Mouse (Mus musculus) neural tube, embryonic 14.5 days (tissue): ENCODE measurements at regions not wholly inside any gene's neighbourhood (a gene's known extent, or its start where the extent isn't known, plus 50 kb on each side); places are given as distances from the start of the nearest gene placed in this dataset.

ENCODE experiments used
- ATAC-seq: fragments of 200-750 bp; cut with Nextera tagmentation; 2 replicates; pipeline ENCODE4 v1.8.0; 2017; ENCODE audit warnings: low read depth, mild to moderate bottlenecking, moderate TSS enrichment, moderate library complexity
- H3K27ac ChIP-seq: fragments of 300-500 bp; sonication (generic); 2 replicates; pipeline ENCODE4 v1.5.1; 2014; ENCODE audit warnings: low read depth, mild to moderate bottlenecking, control low read depth, low read length, moderate library complexity, mixed read lengths
- H3K27me3 ChIP-seq: fragments of 300-500 bp; sonication (generic); 2 replicates; pipeline ENCODE4 v1.6.1; 2014; ENCODE audit warnings: low read length; ENCODE audit not compliant: control insufficient read depth, insufficient read depth
- H3K36me3 ChIP-seq: fragments of 300-500 bp; sonication (generic); 2 replicates; pipeline ENCODE4 v1.6.1; 2014; ENCODE audit warnings: low read length, mixed read lengths; ENCODE audit not compliant: control insufficient read depth, insufficient read depth
- H3K4me1 ChIP-seq: fragments of 300-500 bp; sonication (generic); 2 replicates; pipeline ENCODE4 v1.6.1; 2014; ENCODE audit warnings: low read length; ENCODE audit not compliant: control insufficient read depth, insufficient read depth
- H3K4me2 ChIP-seq: fragments of 300-500 bp; sonication (generic); 2 replicates; pipeline ENCODE4 v1.6.1; 2014; ENCODE audit warnings: mild to moderate bottlenecking, low read depth, low read length, control low read depth
- H3K4me3 ChIP-seq: fragments of 300-500 bp; sonication (generic); 2 replicates; pipeline ENCODE4 v1.5.1; 2014; ENCODE audit warnings: low read depth, low read length, control low read depth, mixed read lengths
- H3K9ac ChIP-seq: fragments of 300-500 bp; sonication (generic); replicated peaks from 2 replicates; pipeline ENCODE4 v1.6.1; 2014; ENCODE audit warnings: low read depth, mild to moderate bottlenecking, control low read depth, low read length, mixed read lengths
- H3K9me3 ChIP-seq: fragments of 300-500 bp; sonication (generic); 2 replicates; pipeline ENCODE4 v1.6.1; 2016; ENCODE audit warnings: low read length; ENCODE audit not compliant: control insufficient read depth
- WGBS: fragments of 180-500 bp; shearing (Covaris S2); extraction: QIAGEN DNeasy Blood & Tissue Kit; methylation state at CpG from one replicate; pipeline ENCODE4 v1.1.7; 2014; 5-methylcytosine and 5-hydroxymethylcytosine counted together

- Histone ChIP-seq H3K36me3 (no peaks in the 10 kb centered on the region), H3K4me1 (0 out of 2 replicates have a peak, but pooled peaks cover 6% of the 10 kb centered on the region), H3K4me2 (no peak overlapping the region), H3K4me3 (no peak overlapping the region), H3K27ac (no peak overlapping the region; the same call in 1 of the 2 replicates), H3K9me3 (no peaks in the 10 kb centered on the region; the same call in 1 of the 2 replicates), H3K9ac (no peak overlapping the region), H3K27me3 (no peaks in the 10 kb centered on the region)
- peak; percentile 89 for ATAC-seq
- 43% methylated on average over 5 of the region's 5 CpGs for WGBS
Measured at GRCm38 (mm10) chr10:111711519-111712113, 205.5 kb downstream of the Phlda1 start.

- Histone ChIP-seq H3K9ac (no peak overlapping the region), H3K4me2 (no peak overlapping the region), H3K27me3 (no peaks in the 10 kb centered on the region), H3K4me1 (0 out of 2 replicates have a peak, but pooled peaks cover 6% of the 10 kb centered on the region), H3K27ac (no peak overlapping the region), H3K4me3 (no peak overlapping the region), H3K9me3 (no peaks in the 10 kb centered on the region; the same call in 1 of the 2 replicates), H3K36me3 (no peaks in the 10 kb centered on the region)
- WGBS, result 71% methylated on average over 7 of the region's 7 CpGs
- ATAC-seq, result no peak
Measured at GRCm38 (mm10) chr10:111712991-111713390, 206.9 kb downstream of the Phlda1 start.

GRCm38 (mm10) chr10:111713676-111714075 is 207.6 kb downstream of the Phlda1 start:
- H3K9me3 ChIP-seq, result no peaks in the 10 kb centered on the region; the same call in 1 of the 2 replicates
- H3K36me3 ChIP-seq, result no peaks in the 10 kb centered on the region
- H3K27me3 ChIP-seq, result no peaks in the 10 kb centered on the region
- no peak for ATAC-seq
- no peak overlapping the region for H3K9ac ChIP-seq
- no peak overlapping the region for H3K4me2 ChIP-seq
- H3K4me1 ChIP-seq, result 0 out of 2 replicates have a peak, but pooled peaks cover 6% of the 10 kb centered on the region
- no peak overlapping the region for H3K4me3 ChIP-seq
- H3K27ac ChIP-seq, result no peak overlapping the region

- 0 out of 2 replicates have a peak, but pooled peaks cover 6% of the 10 kb centered on the region for H3K4me1 ChIP-seq
- no peaks in the 10 kb centered on the region for H3K27me3 ChIP-seq
- no peak overlapping the region for H3K9ac ChIP-seq
- H3K36me3 ChIP-seq, result no peaks in the 10 kb centered on the region
- no peak overlapping the region for H3K4me2 ChIP-seq
- no peak overlapping the region for H3K27ac ChIP-seq
- ATAC-seq, result no peak
- no peaks in the 10 kb centered on the region; the same call in 1 of the 2 replicates for H3K9me3 ChIP-seq
- H3K4me3 ChIP-seq, result no peak overlapping the region
- 77% methylated on average over 6 of the region's 6 CpGs for WGBS
Measured at GRCm38 (mm10) chr10:111715172-111715571, 209.1 kb downstream of the Phlda1 start.

GRCm38 (mm10) chr10:111719632-111720031 is 213.5 kb downstream of the Phlda1 start:
- no peaks in the 10 kb centered on the region for H3K4me1 ChIP-seq

GRCm38 (mm10) chr10:111721068-111721467 is 215.0 kb downstream of the Phlda1 start:
- WGBS, result 79% methylated on average over 5 of the region's 5 CpGs
- Histone ChIP-seq H3K9me3 (no peaks in the 10 kb centered on the region), H3K9ac (no peak overlapping the region), H3K4me3 (no peak overlapping the region), H3K27me3 (no peaks in the 10 kb centered on the region), H3K4me1 (no peaks in the 10 kb centered on the region), H3K36me3 (no peaks in the 10 kb centered on the region), H3K4me2 (no peak overlapping the region), H3K27ac (no peak overlapping the region)
- ATAC-seq, result no peak

More at GRCm38 (mm10) chr10:111719632-111720031, 213.5 kb downstream of the Phlda1 start:
- WGBS, result 92% methylated on average over 5 of the region's 5 CpGs
- H3K4me3 ChIP-seq, result no peak overlapping the region
- H3K9ac ChIP-seq, result no peak overlapping the region
- ATAC-seq, result no peak
- no peak overlapping the region for H3K4me2 ChIP-seq
- no peak overlapping the region for H3K27ac ChIP-seq
- no peaks in the 10 kb centered on the region for H3K9me3 ChIP-seq
- H3K27me3 ChIP-seq, result no peaks in the 10 kb centered on the region
- no peaks in the 10 kb centered on the region for H3K36me3 ChIP-seq

- Histone ChIP-seq H3K4me3 (no peak overlapping the region), H3K27ac (no peak overlapping the region), H3K9ac (no peak overlapping the region), H3K4me1 (no peaks in the 10 kb centered on the region), H3K36me3 (no peaks in the 10 kb centered on the region), H3K9me3 (no peaks in the 10 kb centered on the region), H3K27me3 (no peaks in the 10 kb centered on the region), H3K4me2 (no peak overlapping the region)
- no peak for ATAC-seq
- 77% methylated on average over 2 of the region's 2 CpGs for WGBS
Measured at GRCm38 (mm10) chr10:111723885-111724284, 217.8 kb downstream of the Phlda1 start.

GRCm38 (mm10) chr10:111724574-111725414 is 218.7 kb downstream of the Phlda1 start:
- ATAC-seq, result no peak
- Histone ChIP-seq H3K4me3 (no peak overlapping the region), H3K27me3 (no peaks in the 10 kb centered on the region), H3K4me2 (no peak overlapping the region), H3K9ac (no peak overlapping the region), H3K36me3 (no peaks in the 10 kb centered on the region), H3K4me1 (no peaks in the 10 kb centered on the region), H3K9me3 (no peaks in the 10 kb centered on the region), H3K27ac (no peak overlapping the region)
- WGBS, result 65% methylated on average over 7 of the region's 7 CpGs

GRCm38 (mm10) chr10:111736026-111736425 is 229.9 kb downstream of the Phlda1 start:
- WGBS, result 74% methylated on average over 3 of the region's 3 CpGs
- Histone ChIP-seq H3K27ac (no peak overlapping the region), H3K36me3 (no peaks in the 10 kb centered on the region), H3K4me3 (no peak overlapping the region), H3K9me3 (no peaks in the 10 kb centered on the region), H3K9ac (no peak overlapping the region), H3K4me2 (no peak overlapping the region), H3K4me1 (no peaks in the 10 kb centered on the region), H3K27me3 (no peaks in the 10 kb centered on the region)
- ATAC-seq, result no peak
